Mouse (Mus musculus): Measurements from ENCODE around the gene Cerk.
A peak's percentile ranks its signal among the peaks of the same experiment; 100 is the strongest.
"Not testable (repeated sequence)": the region's sequence is repeated elsewhere in the genome, so short reads cannot be mapped to it uniquely, and the experiment has no call there.

Gene Cerk

GRCm38 (mm10) chr15:86161800-86162199 lies 24.1 kb downstream of the Cerk start:
- DNase-seq (ENCODE audit: low spot score): not testable (repeated sequence)

GRCm38 (mm10) chr15:86160906-86161305 lies 25.0 kb downstream of the Cerk start:
- no peak for DNase-seq (ENCODE audit: low spot score)

- no peak for DNase-seq (ENCODE audit: low spot score)
These were observed 26.2 kb downstream of the Cerk start for GRCm38 (mm10) chr15:86159719-86160118.

- no peak for DNase-seq (ENCODE audit: low spot score)
These were observed 26.8 kb downstream of the Cerk start for GRCm38 (mm10) chr15:86159093-86159492.

- DNase-seq (ENCODE audit: low spot score): no peak
These were observed 29.4 kb downstream of the Cerk start for GRCm38 (mm10) chr15:86156492-86156891.

GRCm38 (mm10) chr15:86153481-86153960 lies 32.4 kb downstream of the Cerk start:
- no peak for DNase-seq (ENCODE audit: low spot score)

GRCm38 (mm10) chr15:86150593-86150992 lies 35.3 kb downstream of the Cerk start:
- no peak for DNase-seq (ENCODE audit: low spot score)

GRCm38 (mm10) chr15:86146922-86147321 lies 39.0 kb downstream of the Cerk start:
- DNase-seq (ENCODE audit: low spot score): no peak

GRCm38 (mm10) chr15:86145046-86145445 lies 40.9 kb downstream of the Cerk start:
- no peak for DNase-seq (ENCODE audit: low spot score)

GRCm38 (mm10) chr15:86144577-86144976 lies 41.4 kb downstream of the Cerk start:
- DNase-seq (ENCODE audit: low spot score): no peak

GRCm38 (mm10) chr15:86140323-86140722 lies 45.6 kb downstream of the Cerk start:
- DNase-seq (ENCODE audit: low spot score): peak; percentile 68

- peak; percentile 62 for DNase-seq (ENCODE audit: low spot score)
These were observed 48.3 kb downstream of the Cerk start for GRCm38 (mm10) chr15:86137638-86138037.

- DNase-seq (ENCODE audit: low spot score): peak; percentile 91
These were observed 50.8 kb downstream of the Cerk start for GRCm38 (mm10) chr15:86134941-86135783.

- DNase-seq (ENCODE audit: low spot score): no peak
These were observed 55.3 kb downstream of the Cerk start for GRCm38 (mm10) chr15:86130657-86131056.

- DNase-seq (ENCODE audit: low spot score): no peak
These were observed 56.9 kb downstream of the Cerk start for GRCm38 (mm10) chr15:86129036-86129435.

- peak; percentile 83 for DNase-seq (ENCODE audit: low spot score)
These were observed 61.6 kb downstream of the Cerk start for GRCm38 (mm10) chr15:86124359-86124758.

GRCm38 (mm10) chr15:86123409-86123808 lies 62.5 kb downstream of the Cerk start:
- DNase-seq (ENCODE audit: low spot score): no peak

- DNase-seq (ENCODE audit: low spot score): peak; percentile 91
These were observed 63.5 kb downstream of the Cerk start for GRCm38 (mm10) chr15:86122261-86122949.

GRCm38 (mm10) chr15:86119186-86119585 lies 66.8 kb downstream of the Cerk start:
- no peak for DNase-seq (ENCODE audit: low spot score)

GRCm38 (mm10) chr15:86117115-86118100 lies 68.5 kb downstream of the Cerk start:
- DNase-seq (ENCODE audit: low spot score): no peak

- no peak for DNase-seq (ENCODE audit: low spot score)
These were observed 69.5 kb downstream of the Cerk start for GRCm38 (mm10) chr15:86116421-86116820.

GRCm38 (mm10) chr15:86113342-86113710 lies 72.6 kb downstream of the Cerk start:
- peak; percentile 71 for DNase-seq (ENCODE audit: low spot score)

Data from MN1 (cell line).